Mouse (Mus musculus): ENCODE measurements around the gene Cep350. TPM values are rescaled to one million over a fixed set of nuclear protein-coding genes. Genes with fewer than 3 reads are reported as not detected.

The Cep350 gene
- polyA plus RNA-seq, 1 experiment from 2014 or later = 9.0 TPM

GRCm38 (mm10) chr1:155825940-155826716, 146.9 kb downstream of the Cep350 start:
- Histone ChIP-seq H3K27ac (replicated peaks) (no peak overlapping the region), H3K36me3 (ENCODE audit: control insufficient read depth, insufficient read depth, low read length) (no peaks in the 10 kb centered on the region), H3K9ac (ENCODE audit: low read length) (no peak overlapping the region), H3K27me3 (ENCODE audit: control insufficient read depth, insufficient read depth, low read length) (no peaks in the 10 kb centered on the region), H3K4me2 (replicated peaks; ENCODE audit: low read depth) (no peak overlapping the region), H3K4me1 (replicated peaks; ENCODE audit: control insufficient read depth, insufficient read depth) (no peaks in the 10 kb centered on the region), H3K4me3 (ENCODE audit: low read depth, low read length) (no peak overlapping the region), H3K9me3 (ENCODE audit: control insufficient read depth, low read length) (no peaks in the 10 kb centered on the region)
- ATAC-seq (ENCODE audit: low FRiP score, low TSS enrichment) (no peak), DNase-seq (ENCODE audit: low spot score) (no peak)
- TF ChIP-seq CTCF (IDR thresholded peaks at IDR 0.05; ENCODE audit: low read depth) (no peak), EP300 (optimal IDR thresholded peaks at IDR 0.05) (no peak)
- 81% methylated on average over 4 of the region's 4 CpGs for WGBS

GRCm38 (mm10) chr1:155820646-155821045, 152.4 kb downstream of the Cep350 start:
- no peaks in the 10 kb centered on the region for H3K27me3 ChIP-seq (ENCODE audit: control insufficient read depth, insufficient read depth, low read length)
- H3K36me3 ChIP-seq (ENCODE audit: control insufficient read depth, insufficient read depth, low read length) = no peaks in the 10 kb centered on the region
- ATAC-seq (ENCODE audit: low FRiP score, low TSS enrichment) = no peak
- no peak for DNase-seq (ENCODE audit: low spot score)
- 89% methylated on average over 5 of the region's 5 CpGs for WGBS
- H3K4me3 ChIP-seq (ENCODE audit: low read depth, low read length) = no peak overlapping the region
- H3K4me1 ChIP-seq (replicated peaks; ENCODE audit: control insufficient read depth, insufficient read depth) = no peaks in the 10 kb centered on the region
- no peak overlapping the region for H3K4me2 ChIP-seq (replicated peaks; ENCODE audit: low read depth)
- no peak overlapping the region for H3K27ac ChIP-seq (replicated peaks)
- no peak for TF ChIP-seq EP300 (optimal IDR thresholded peaks at IDR 0.05)
- no peak for TF ChIP-seq CTCF (IDR thresholded peaks at IDR 0.05; ENCODE audit: low read depth)
- no peak overlapping the region for H3K9ac ChIP-seq (ENCODE audit: low read length)
- H3K9me3 ChIP-seq (ENCODE audit: control insufficient read depth, low read length) = no peaks in the 10 kb centered on the region

- no peak for TF ChIP-seq EP300 (optimal IDR thresholded peaks at IDR 0.05)
- no peak for TF ChIP-seq CTCF (IDR thresholded peaks at IDR 0.05; ENCODE audit: low read depth)
- 16% methylated on average over 2 of the region's 2 CpGs for WGBS
- no peaks in the 10 kb centered on the region for H3K9me3 ChIP-seq (ENCODE audit: control insufficient read depth, low read length)
Measured at GRCm38 (mm10) chr1:155816167-155816566, 156.9 kb downstream of the Cep350 start.

GRCm38 (mm10) chr1:155812581-155813499, 160.2 kb downstream of the Cep350 start, which contains the start of gene Qsox1:
TSS of gene Qsox1 (minus strand) at chr1:155812889.
- Histone ChIP-seq H3K27ac (replicated peaks) (peak within 1 kb of the TSS; percentile 87), H3K36me3 (ENCODE audit: control insufficient read depth, insufficient read depth, low read length) (no peaks in the 10 kb centered on the region), H3K27me3 (ENCODE audit: control insufficient read depth, insufficient read depth, low read length) (no peaks in the 10 kb centered on the region), H3K9ac (ENCODE audit: low read length) (peak within 1 kb of the TSS; percentile 85), H3K9me3 (ENCODE audit: control insufficient read depth, low read length) (no peaks in the 10 kb centered on the region), H3K4me2 (replicated peaks; ENCODE audit: low read depth) (peak within 1 kb of the TSS; percentile 73), H3K4me3 (ENCODE audit: low read depth, low read length) (peak within 1 kb of the TSS; percentile 88), H3K4me1 (replicated peaks; ENCODE audit: control insufficient read depth, insufficient read depth) (peaks cover 16% of the 10 kb centered on the region)
- ATAC-seq (ENCODE audit: low FRiP score, low TSS enrichment) = peak; percentile 89
- TF ChIP-seq CTCF (IDR thresholded peaks at IDR 0.05; ENCODE audit: low read depth) (peak; percentile 3; the same call in 1 of the 2 replicates), EP300 (optimal IDR thresholded peaks at IDR 0.05) (no peak)
- under 1% methylated on average over 63 of the region's 67 CpGs for WGBS
- peak; percentile 94 for DNase-seq (ENCODE audit: low spot score)

More at GRCm38 (mm10) chr1:155816167-155816566, 156.9 kb downstream of the Cep350 start:
- Histone ChIP-seq H3K27ac (replicated peaks) (no peak overlapping the region), H3K4me3 (ENCODE audit: low read depth, low read length) (no peak overlapping the region), H3K9ac (ENCODE audit: low read length) (no peak overlapping the region), H3K4me1 (replicated peaks; ENCODE audit: control insufficient read depth, insufficient read depth) (peaks cover 11% of the 10 kb centered on the region), H3K4me2 (replicated peaks; ENCODE audit: low read depth) (no peak overlapping the region), H3K36me3 (ENCODE audit: control insufficient read depth, insufficient read depth, low read length) (no peaks in the 10 kb centered on the region), H3K27me3 (ENCODE audit: control insufficient read depth, insufficient read depth, low read length) (no peaks in the 10 kb centered on the region)
- DNase-seq (ENCODE audit: low spot score) (peak; percentile 42), ATAC-seq (ENCODE audit: low FRiP score, low TSS enrichment) (no peak)

GRCm38 (mm10) chr1:155811995-155812580, 161.0 kb downstream of the Cep350 start:
- peak; percentile 5; the same call in 1 of the 2 replicates for ATAC-seq (ENCODE audit: low FRiP score, low TSS enrichment)
- Histone ChIP-seq H3K9me3 (ENCODE audit: control insufficient read depth, low read length) (no peaks in the 10 kb centered on the region), H3K36me3 (ENCODE audit: control insufficient read depth, insufficient read depth, low read length) (no peaks in the 10 kb centered on the region), H3K27ac (replicated peaks) (peak overlapping the region; percentile 87), H3K27me3 (ENCODE audit: control insufficient read depth, insufficient read depth, low read length) (no peaks in the 10 kb centered on the region), H3K4me2 (replicated peaks; ENCODE audit: low read depth) (peak overlapping the region; percentile 73), H3K4me3 (ENCODE audit: low read depth, low read length) (peak overlapping the region; percentile 88), H3K4me1 (replicated peaks; ENCODE audit: control insufficient read depth, insufficient read depth) (peaks cover 16% of the 10 kb centered on the region), H3K9ac (ENCODE audit: low read length) (peak overlapping the region; percentile 85)
- WGBS = 2% methylated on average over 22 of the region's 22 CpGs
- no peak for DNase-seq (ENCODE audit: low spot score)
- TF ChIP-seq EP300 (optimal IDR thresholded peaks at IDR 0.05) (no peak), CTCF (IDR thresholded peaks at IDR 0.05; ENCODE audit: low read depth) (no peak)
